Mouse (Mus musculus) midbrain, embryonic 11.5 days (tissue): ENCODE data around the gene Lrpap1. TPM values are rescaled to one million over a fixed set of nuclear protein-coding genes. Genes with fewer than 3 reads are reported as not detected.

Experiments used
- ATAC-seq: fragments of 200-750 bp; cut with Nextera tagmentation; 2 replicates; pipeline ENCODE4 v1.8.0; 2017; ENCODE audit warnings: moderate TSS enrichment, moderate library complexity; ENCODE audit not compliant: low FRiP score
- DNase-seq: peaks from one replicate; pipeline ENCODE4 v3.0.0; 2015; ENCODE audit warnings: low spot score; ENCODE audit errors: missing footprints
- H3K27ac ChIP-seq: fragments of 300-500 bp; sonication (generic); 2 replicates; pipeline ENCODE4 v1.5.1; 2014; ENCODE audit warnings: low read depth, low read length
- H3K27me3 ChIP-seq: fragments of 300-500 bp; sonication (generic); 2 replicates; pipeline ENCODE4 v1.6.1; 2014; ENCODE audit warnings: mild to moderate bottlenecking, low read length, moderate library complexity, mixed read lengths; ENCODE audit not compliant: control insufficient read depth, insufficient read depth
- H3K36me3 ChIP-seq: fragments of 300-500 bp; sonication (generic); 2 replicates; pipeline ENCODE4 v1.6.1; 2014; ENCODE audit warnings: mild to moderate bottlenecking, low read length, moderate library complexity, mixed read lengths; ENCODE audit not compliant: control insufficient read depth, insufficient read depth
- H3K4me1 ChIP-seq: fragments of 300-500 bp; sonication (generic); 2 replicates; pipeline ENCODE4 v1.6.1; 2014; ENCODE audit warnings: low read length; ENCODE audit not compliant: control insufficient read depth, insufficient read depth
- H3K4me2 ChIP-seq: fragments of 300-500 bp; sonication (generic); 2 replicates; pipeline ENCODE4 v1.6.1; 2014; ENCODE audit warnings: mild to moderate bottlenecking, moderate library complexity
- H3K4me3 ChIP-seq: fragments of 300-500 bp; sonication (generic); 2 replicates; pipeline ENCODE4 v1.5.1; 2014; ENCODE audit warnings: low read depth, low read length
- H3K9ac ChIP-seq: fragments of 300-500 bp; sonication (generic); 2 replicates; pipeline ENCODE4 v1.6.1; 2014; ENCODE audit warnings: low read length
- H3K9me3 ChIP-seq: fragments of 300-500 bp; sonication (generic); 2 replicates; pipeline ENCODE4 v1.6.1; 2016; ENCODE audit warnings: low read length; ENCODE audit not compliant: control insufficient read depth
- WGBS: fragments of 180-500 bp; shearing (Covaris S2); extraction: QIAGEN DNeasy Blood & Tissue Kit; methylation state at CpG from one replicate; pipeline ENCODE4 v1.1.7; 2014; 5-methylcytosine and 5-hydroxymethylcytosine counted together
- polyA plus RNA-seq: library from polyadenylated mRNA; unstranded; fragments of >200 nt; fragmentation: Nextera tagmentation; extraction: Ambion mirVana; gene quantifications from 2 replicates; pipeline ENCODE4 v1.2.1, GENCODE M21; 2014

The Lrpap1 gene
- polyA plus RNA-seq, result 95.5 and 105 TPM in 2 replicates

GRCm38 (mm10) chr5:35104960-35105921 lies at the start of gene Lrpap1:
Lrpap1 (minus strand) TSS chr5:35105766.
- H3K9ac ChIP-seq, result peak within 1 kb of the TSS; percentile 77
- H3K4me3 ChIP-seq, result peak within 1 kb of the TSS; percentile 70
- peak; percentile 96 for ATAC-seq
- H3K4me2 ChIP-seq, result peak within 1 kb of the TSS; percentile 58
- H3K36me3 ChIP-seq, result 0 out of 2 replicates have a peak, but pooled peaks cover 2% of the 10 kb centered on the region
- no peaks in the 10 kb centered on the region for H3K27me3 ChIP-seq
- peaks cover 16% of the 10 kb centered on the region for H3K4me1 ChIP-seq
- peak; percentile 100 for DNase-seq
- peak within 1 kb of the TSS; percentile 41; the same call in 1 of the 2 replicates for H3K27ac ChIP-seq
- under 1% methylated on average over 39 of the region's 39 CpGs for WGBS
- no peaks in the 10 kb centered on the region for H3K9me3 ChIP-seq

GRCm38 (mm10) chr5:35149939-35150338 lies 44.4 kb upstream of the Lrpap1 start:
- Histone ChIP-seq H3K27me3 (no peaks in the 10 kb centered on the region), H3K27ac (no peak overlapping the region), H3K9me3 (no peaks in the 10 kb centered on the region), H3K9ac (no peak overlapping the region), H3K4me3 (no peak overlapping the region), H3K4me2 (no peak overlapping the region), H3K4me1 (no peaks in the 10 kb centered on the region), H3K36me3 (no peaks in the 10 kb centered on the region)
- DNase-seq (no peak), ATAC-seq (no peak)
- WGBS, result 73% methylated on average over 5 of the region's 5 CpGs

- no peaks in the 10 kb centered on the region for H3K27me3 ChIP-seq
- DNase-seq, result no peak
- H3K4me1 ChIP-seq, result no peaks in the 10 kb centered on the region
- H3K9me3 ChIP-seq, result no peaks in the 10 kb centered on the region
- 85% methylated on average over 4 of the region's 4 CpGs for WGBS
- no peak overlapping the region for H3K4me3 ChIP-seq
- no peaks in the 10 kb centered on the region for H3K36me3 ChIP-seq
- ATAC-seq, result no peak
- no peak overlapping the region for H3K27ac ChIP-seq
- H3K4me2 ChIP-seq, result no peak overlapping the region
- H3K9ac ChIP-seq, result no peak overlapping the region
These were observed 44.0 kb upstream of the Lrpap1 start for GRCm38 (mm10) chr5:35149526-35149925.

GRCm38 (mm10) chr5:35147963-35148767 lies 42.6 kb upstream of the Lrpap1 start:
- Histone ChIP-seq H3K4me3 (no peak overlapping the region), H3K4me2 (no peak overlapping the region), H3K36me3 (no peaks in the 10 kb centered on the region), H3K9ac (no peak overlapping the region), H3K27ac (no peak overlapping the region), H3K4me1 (no peaks in the 10 kb centered on the region; the same call in 1 of the 2 replicates), H3K27me3 (no peaks in the 10 kb centered on the region), H3K9me3 (no peaks in the 10 kb centered on the region)
- ATAC-seq (no peak), DNase-seq (no peak)
- 78% methylated on average over 8 of the region's 8 CpGs for WGBS

GRCm38 (mm10) chr5:35147155-35147962 lies 41.8 kb upstream of the Lrpap1 start:
- H3K4me2 ChIP-seq, result no peak overlapping the region
- no peaks in the 10 kb centered on the region for H3K27me3 ChIP-seq
- no peaks in the 10 kb centered on the region for H3K9me3 ChIP-seq
- 70% methylated on average over 2 of the region's 2 CpGs for WGBS
- H3K4me3 ChIP-seq, result no peak overlapping the region
- DNase-seq, result no peak
- no peaks in the 10 kb centered on the region; the same call in 1 of the 2 replicates for H3K4me1 ChIP-seq
- no peak overlapping the region for H3K9ac ChIP-seq
- ATAC-seq, result no peak
- no peak overlapping the region for H3K27ac ChIP-seq
- H3K36me3 ChIP-seq, result no peaks in the 10 kb centered on the region

GRCm38 (mm10) chr5:35146747-35147146 lies 41.2 kb upstream of the Lrpap1 start:
- H3K27ac ChIP-seq, result no peak overlapping the region
- no peak for ATAC-seq
- WGBS, result 76% methylated on average over 2 of the region's 2 CpGs
- H3K4me2 ChIP-seq, result no peak overlapping the region
- no peak overlapping the region for H3K4me3 ChIP-seq
- H3K9me3 ChIP-seq, result no peaks in the 10 kb centered on the region
- H3K27me3 ChIP-seq, result no peaks in the 10 kb centered on the region
- no peak for DNase-seq
- no peaks in the 10 kb centered on the region; the same call in 1 of the 2 replicates for H3K4me1 ChIP-seq
- no peaks in the 10 kb centered on the region for H3K36me3 ChIP-seq
- H3K9ac ChIP-seq, result no peak overlapping the region

GRCm38 (mm10) chr5:35144716-35145115 lies 39.1 kb upstream of the Lrpap1 start:
- Histone ChIP-seq H3K36me3 (no peaks in the 10 kb centered on the region), H3K9me3 (no peaks in the 10 kb centered on the region), H3K27ac (no peak overlapping the region), H3K4me2 (no peak overlapping the region), H3K4me3 (no peak overlapping the region), H3K4me1 (no peaks in the 10 kb centered on the region; the same call in 1 of the 2 replicates), H3K27me3 (no peaks in the 10 kb centered on the region), H3K9ac (no peak overlapping the region)
- WGBS, result 89% methylated on average over 2 of the region's 2 CpGs
- DNase-seq (no peak), ATAC-seq (no peak)

GRCm38 (mm10) chr5:35143460-35144245 lies 38.1 kb upstream of the Lrpap1 start:
- no peak for DNase-seq

More at GRCm38 (mm10) chr5:35143460-35144245, 38.1 kb upstream of the Lrpap1 start:
- WGBS, result 49% methylated on average over 10 of the region's 10 CpGs
- Histone ChIP-seq H3K27me3 (no peaks in the 10 kb centered on the region), H3K9me3 (no peaks in the 10 kb centered on the region), H3K27ac (no peak overlapping the region), H3K4me3 (no peak overlapping the region), H3K36me3 (no peaks in the 10 kb centered on the region), H3K9ac (no peak overlapping the region), H3K4me2 (no peak overlapping the region), H3K4me1 (no peaks in the 10 kb centered on the region; the same call in 1 of the 2 replicates)
- no peak for ATAC-seq
